Mouse (Mus musculus): ENCODE data around the gene Ifitm7. TPM values are rescaled to one million over a fixed set of nuclear protein-coding genes. Genes with fewer than 3 reads are reported as not detected.

The Ifitm7 gene
- polyA plus RNA-seq, 1 experiment from 2014 or later: 0.20 TPM

- no peak for ATAC-seq (ENCODE audit: low FRiP score, low TSS enrichment)
- Histone ChIP-seq H3K36me3 (ENCODE audit: insufficient read depth, low read length) (no peaks in the 10 kb centered on the region), H3K4me1 (ENCODE audit: insufficient read depth, low read length) (peaks cover 12% of the 10 kb centered on the region; the same call in 1 of the 2 replicates), H3K4me2 (replicated peaks; ENCODE audit: low read depth, low read length) (no peak overlapping the region), H3K27me3 (ENCODE audit: insufficient read depth, low read length) (0 out of 2 replicates have a peak, but pooled peaks cover 3% of the 10 kb centered on the region), H3K27ac (ENCODE audit: low read length) (no peak overlapping the region), H3K9me3 (ENCODE audit: low read length) (no peaks in the 10 kb centered on the region), H3K4me3 (ENCODE audit: low read length) (no peak overlapping the region), H3K9ac (replicated peaks; ENCODE audit: low read length) (no peak overlapping the region)
- 87% methylated on average over 5 of the region's 5 CpGs for WGBS
These were observed 41.9 kb downstream of the Ifitm7 start for GRCm38 (mm10) chr16:13944752-13945151.

DNA sequence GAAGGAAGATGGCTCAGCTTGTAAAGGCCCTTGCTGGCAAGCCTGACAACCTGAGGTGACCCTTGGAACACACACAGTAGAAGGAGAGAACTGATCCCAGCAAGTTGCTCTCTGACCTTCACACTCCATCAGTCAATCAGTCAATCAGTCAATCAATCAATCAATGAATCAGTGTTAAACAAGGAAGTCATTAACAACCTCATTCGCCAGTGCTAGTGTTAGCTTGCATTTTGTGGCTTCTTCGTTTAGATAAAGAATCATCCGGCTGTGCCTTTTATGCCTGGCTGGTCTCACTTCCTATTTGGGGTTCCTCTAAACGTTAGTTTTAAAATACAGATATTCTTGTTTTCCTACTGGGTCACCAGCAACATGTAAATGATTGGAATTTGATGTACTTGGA is 42.5 kb downstream of the Ifitm7 start:
- Histone ChIP-seq H3K36me3 (ENCODE audit: insufficient read depth, low read length) (no peaks in the 10 kb centered on the region), H3K27me3 (ENCODE audit: insufficient read depth, low read length) (0 out of 2 replicates have a peak, but pooled peaks cover 3% of the 10 kb centered on the region), H3K4me1 (ENCODE audit: insufficient read depth, low read length) (peaks cover 12% of the 10 kb centered on the region; the same call in 1 of the 2 replicates), H3K4me3 (ENCODE audit: low read length) (no peak overlapping the region), H3K9me3 (ENCODE audit: low read length) (no peaks in the 10 kb centered on the region), H3K27ac (ENCODE audit: low read length) (no peak overlapping the region), H3K4me2 (replicated peaks; ENCODE audit: low read depth, low read length) (no peak overlapping the region), H3K9ac (replicated peaks; ENCODE audit: low read length) (no peak overlapping the region)
- no peak for ATAC-seq (ENCODE audit: low FRiP score, low TSS enrichment)
- 31% methylated on average over 4 of the region's 4 CpGs for WGBS

GRCm38 (mm10) chr16:13940847-13941395 is 45.8 kb downstream of the Ifitm7 start:
- Histone ChIP-seq H3K27ac (ENCODE audit: low read length) (no peak overlapping the region), H3K9ac (replicated peaks; ENCODE audit: low read length) (peak overlapping the region; percentile 72), H3K36me3 (ENCODE audit: insufficient read depth, low read length) (no peaks in the 10 kb centered on the region), H3K4me2 (replicated peaks; ENCODE audit: low read depth, low read length) (peak overlapping the region; percentile 99), H3K27me3 (ENCODE audit: insufficient read depth, low read length) (0 out of 2 replicates have a peak, but pooled peaks cover 3% of the 10 kb centered on the region), H3K4me1 (ENCODE audit: insufficient read depth, low read length) (peaks cover 12% of the 10 kb centered on the region; the same call in 1 of the 2 replicates), H3K4me3 (ENCODE audit: low read length) (peak overlapping the region; percentile 67), H3K9me3 (ENCODE audit: low read length) (no peaks in the 10 kb centered on the region; the same call in 1 of the 2 replicates)
- peak; percentile 90 for ATAC-seq (ENCODE audit: low FRiP score, low TSS enrichment)
- WGBS: 3% methylated on average over 34 of the region's 34 CpGs

DNA sequence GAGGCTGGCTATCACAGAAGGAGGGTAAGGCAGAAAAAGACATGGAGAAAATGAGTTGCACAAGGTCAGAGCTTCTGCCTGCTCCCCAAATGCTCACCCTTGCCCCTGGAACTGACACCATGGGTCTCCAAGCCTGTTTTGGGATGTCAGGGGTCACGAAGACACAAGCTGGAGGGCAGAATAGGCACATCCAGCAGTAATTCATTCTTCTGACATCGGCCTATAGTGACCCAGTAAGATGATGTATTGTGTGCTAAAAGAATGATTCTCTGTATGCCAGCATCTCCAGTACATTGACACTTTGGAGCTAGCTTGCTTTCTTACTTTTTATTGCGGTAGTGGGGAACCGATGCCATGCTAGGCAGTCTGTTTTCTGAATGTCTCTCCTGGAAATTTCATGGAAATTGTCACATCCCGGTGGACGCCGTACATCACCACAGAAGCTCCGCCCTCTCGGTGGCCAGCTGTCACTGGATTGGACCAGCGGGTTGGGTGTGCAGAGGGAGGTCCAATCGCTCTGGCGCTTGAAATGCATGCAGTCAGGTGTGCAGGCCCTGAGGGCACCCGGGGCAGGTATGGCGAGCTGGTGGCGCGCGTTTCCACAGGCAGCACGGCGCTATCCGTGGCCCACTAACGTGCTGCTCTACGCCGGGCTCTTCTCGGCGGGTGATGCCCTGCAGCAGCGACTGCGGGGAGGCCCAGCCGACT is 46.4 kb downstream of the Ifitm7 start:
- Histone ChIP-seq H3K9me3 (ENCODE audit: low read length) (no peaks in the 10 kb centered on the region; the same call in 1 of the 2 replicates), H3K27me3 (ENCODE audit: insufficient read depth, low read length) (0 out of 2 replicates have a peak, but pooled peaks cover 3% of the 10 kb centered on the region), H3K9ac (replicated peaks; ENCODE audit: low read length) (peak overlapping the region; percentile 72), H3K4me3 (ENCODE audit: low read length) (peak overlapping the region; percentile 67), H3K4me2 (replicated peaks; ENCODE audit: low read depth, low read length) (peak overlapping the region; percentile 99), H3K4me1 (ENCODE audit: insufficient read depth, low read length) (peaks cover 12% of the 10 kb centered on the region; the same call in 1 of the 2 replicates), H3K27ac (ENCODE audit: low read length) (no peak overlapping the region), H3K36me3 (ENCODE audit: insufficient read depth, low read length) (no peaks in the 10 kb centered on the region)
- WGBS: 4% methylated on average over 28 of the region's 28 CpGs
- ATAC-seq (ENCODE audit: low FRiP score, low TSS enrichment): peak; percentile 97

Other genes starting within 250 kb of the Ifitm7 start
- gene Rrn3, start 206.2 kb downstream of the Ifitm7 start, polyA plus RNA-seq (2015; fragmentation: Nextera tagmentation; extraction: Ambion mirVana): 63.8 and 69.8 TPM in 2 replicates
- gene Ntan1, start 168.0 kb downstream of the Ifitm7 start, polyA plus RNA-seq (2015; fragmentation: Nextera tagmentation; extraction: Ambion mirVana): 157 and 159 TPM in 2 replicates
- 87.7 and 88.5 TPM in 2 replicates for gene Pdxdc1, start 83.8 kb downstream of the Ifitm7 start, polyA plus RNA-seq (2015; fragmentation: Nextera tagmentation; extraction: Ambion mirVana)
- gene Mpv17l, start 83.7 kb downstream of the Ifitm7 start, polyA plus RNA-seq (2015; fragmentation: Nextera tagmentation; extraction: Ambion mirVana): 9.5 and 12.4 TPM in 2 replicates
- 1.7 and 2.2 TPM in 2 replicates for gene 2900011O08Rik, start 284 bp downstream of the Ifitm7 start, polyA plus RNA-seq (2015; fragmentation: Nextera tagmentation; extraction: Ambion mirVana)
- 129 and 134 TPM in 2 replicates for gene Nde1, start 176.4 kb upstream of the Ifitm7 start, polyA plus RNA-seq (2015; fragmentation: Nextera tagmentation; extraction: Ambion mirVana)
- 16.3 and 18.6 TPM in 2 replicates for gene Marf1, start 176.5 kb upstream of the Ifitm7 start, polyA plus RNA-seq (2015; fragmentation: Nextera tagmentation; extraction: Ambion mirVana)